Comparison of ENCODE assay signal across 10 mouse cellular contexts in the genomic region with DNA sequence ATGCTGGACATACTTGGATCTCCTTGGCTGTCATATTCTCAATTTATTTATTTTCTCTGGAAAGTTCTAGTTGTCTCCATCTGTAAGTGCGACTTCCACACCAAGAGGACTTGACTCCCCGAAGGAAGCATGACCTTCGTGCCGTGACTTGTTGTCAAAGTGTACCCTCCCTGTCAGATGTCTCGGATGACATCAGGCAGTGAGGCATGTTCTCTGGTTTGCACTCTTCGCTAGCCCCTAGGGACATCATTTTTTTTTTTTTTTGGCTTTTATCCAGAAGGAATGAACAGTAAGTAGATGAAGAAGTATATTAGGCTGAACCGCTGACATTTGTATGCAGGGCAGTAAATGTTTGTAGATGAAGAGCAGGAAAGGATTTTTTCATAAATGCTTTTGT.
A peak's percentile ranks its signal among the peaks of the same experiment; 100 is the strongest.
DNase-seq lines count a peak whose midpoint lies in the region; TF ChIP-seq lines count a peak whose summit lies in the region.
"Had no signal": no experiment of that assay in that cellular context is flagged by ENCODE, and none has a peak within 500 bp of the region (broad histone marks: within the 10 kb centered on the region; RNA-seq: fewer than 3 reads in every experiment).

No protein-coding gene starts in this region.

- no peaks in the 10 kb centered on the region for H3K9me3 ChIP-seq in embryonic facial prominence, embryonic 10.5 days

- WGBS in embryonic facial prominence, embryonic 10.5 days: 46% methylated on average over 7 of the region's 7 CpGs

- peaks cover 26% of the 10 kb centered on the region for H3K27me3 ChIP-seq in embryonic facial prominence, embryonic 10.5 days (replicated peaks; ENCODE audit: low read depth, poor library complexity, severe bottlenecking)

- no peaks in the 10 kb centered on the region for H3K36me3 ChIP-seq in embryonic facial prominence, embryonic 10.5 days (replicated peaks)

- no peak for TF ChIP-seq CTCF in layer of hippocampus, adult 2 months (conservative IDR thresholded peaks at IDR 0.05)

- no peak overlapping the region for H3K4me3 ChIP-seq in embryonic facial prominence, embryonic 10.5 days
- H3K4me3 ChIP-seq in layer of hippocampus, adult 2 months: no peak overlapping the region

- DNase-seq in embryo, embryonic 11 days: peak; percentile 37
- no peak for DNase-seq in embryo, embryonic 9.5 days (ENCODE audit: extremely low spot score)
- no peak for DNase-seq in embryonic facial prominence, embryonic 10.5 days (ENCODE audit: low spot score)
- DNase-seq in kidney, adult 9 months: peak; percentile 24
- peak; percentile 17 for DNase-seq in lung, postnatal 25 days (ENCODE audit: low spot score)
- DNase-seq in layer of hippocampus, adult 2 months (ENCODE audit: low spot score in 2 of 2): no peak
- DNase-seq in layer of hippocampus, adult 9-11 months: no peak
- no peak for DNase-seq in urinary bladder, adult 18-20 months (ENCODE audit: low spot score in 2 of 2)
- DNase-seq: cerebellum, adult 11 months had no signal

- H3K27ac ChIP-seq in embryonic facial prominence, embryonic 10.5 days (replicated peaks): peak overlapping the region; percentile 84; the same call in 1 of the 2 replicates
- no peak overlapping the region for H3K27ac ChIP-seq in layer of hippocampus, adult 2 months
- H3K27ac ChIP-seq: hindbrain, embryonic 14.5 days had no signal

- H3K4me1 ChIP-seq in embryonic facial prominence, embryonic 10.5 days: peaks cover 62% of the 10 kb centered on the region

Comparison
In these comparisons a context has a peak if more than half of its experiments do, and no peak if none do; other contexts are left out.
1. DNase-seq: peak in embryo, embryonic 11 days (single experiment), kidney, adult 9 months (single experiment) and lung, postnatal 25 days (single experiment); none in embryo, embryonic 9.5 days (single experiment), embryonic facial prominence, embryonic 10.5 days (single experiment), layer of hippocampus, adult 2 months (0 of 2), layer of hippocampus, adult 9-11 months (single experiment) and urinary bladder, adult 18-20 months (0 of 2).